Mouse (Mus musculus) heart, embryonic 10.5 days (tissue): ENCODE results near the gene Ovol3. TPM values are rescaled to one million over a fixed set of nuclear protein-coding genes. Genes with fewer than 3 reads are reported as not detected.
A peak's percentile ranks its signal among the peaks of the same experiment; 100 is the strongest.

Experiments used
- DNase-seq: peaks from one replicate; pipeline ENCODE4 v3.0.0-alpha.2; 2017; ENCODE audit warnings: low spot score
- H3K27ac ChIP-seq: fragments of 300-500 bp; sonication (generic); 2 replicates; pipeline ENCODE4 v1.5.1; 2016; ENCODE audit warnings: mild to moderate bottlenecking
- H3K27me3 ChIP-seq: fragments of 300-500 bp; sonication (generic); 2 replicates; pipeline ENCODE4 v1.6.1; 2016; ENCODE audit warnings: mild to moderate bottlenecking; ENCODE audit not compliant: poor library complexity, insufficient read depth, severe bottlenecking
- H3K36me3 ChIP-seq: fragments of 300-500 bp; sonication (generic); 2 replicates; pipeline ENCODE4 v1.6.1; 2016; ENCODE audit warnings: mild to moderate bottlenecking, moderate library complexity
- H3K4me1 ChIP-seq: fragments of 300-500 bp; sonication (generic); 2 replicates; pipeline ENCODE4 v1.6.1; 2016; ENCODE audit warnings: mild to moderate bottlenecking
- H3K4me3 ChIP-seq: fragments of 300-500 bp; sonication (generic); 2 replicates; pipeline ENCODE4 v1.5.1; 2016; ENCODE audit warnings: mild to moderate bottlenecking, moderate library complexity
- H3K9me3 ChIP-seq: fragments of 300-500 bp; sonication (generic); 2 replicates; pipeline ENCODE4 v1.6.1; 2016; ENCODE audit warnings: mild to moderate bottlenecking, moderate library complexity
- WGBS: fragments of 180-500 bp; shearing (Covaris S2); methylation state at CpG from one replicate; pipeline ENCODE4 v1.1.7; 2016; 5-methylcytosine and 5-hydroxymethylcytosine counted together
- polyA plus RNA-seq: library from polyadenylated mRNA; unstranded; fragments of >200 nt; fragmentation: Nextera tagmentation; extraction: Ambion mirVana; gene quantifications from 2 replicates; pipeline ENCODE4 v1.2.1, GENCODE M21; 2016

Ovol3 gene
- polyA plus RNA-seq, 1 experiment from 2014 or later = not detected

- H3K27me3 ChIP-seq = no peaks in the 10 kb centered on the region
- peak; percentile 96 for DNase-seq
- H3K4me3 ChIP-seq = peak within 1 kb of the TSS; percentile 58
- H3K9me3 ChIP-seq = no peaks in the 10 kb centered on the region
- peaks cover 23% of the 10 kb centered on the region; the same call in 1 of the 2 replicates for H3K4me1 ChIP-seq
- H3K27ac ChIP-seq = peak within 1 kb of the TSS; percentile 81
- peaks cover 41% of the 10 kb centered on the region for H3K36me3 ChIP-seq
- WGBS = 1% methylated on average over 11 of the region's 11 CpGs
Measured at GRCm38 (mm10) chr7:30183879-30184289, 51.6 kb downstream of the Ovol3 start, which contains the start of gene Cox7a1. Cox7a1 (plus strand) TSS chr7:30184144.

Other genes with a start within 250 kb of the Ovol3 start
- 2.7 and 3.2 TPM in 2 replicates for gene Zfp14, start 184.3 kb downstream of the Ovol3 start, polyA plus RNA-seq
- 4.5 and 5.2 TPM in 2 replicates for gene Zfp82, start 162.8 kb downstream of the Ovol3 start, polyA plus RNA-seq
- 0.34 and 1.0 TPM in 2 replicates for gene Gm26920, start 145.3 kb downstream of the Ovol3 start, polyA plus RNA-seq
- gene Zfp566, start 145.2 kb downstream of the Ovol3 start, polyA plus RNA-seq = 7.0 and 10.7 TPM in 2 replicates
- gene Zfp260, start 140.9 kb downstream of the Ovol3 start, polyA plus RNA-seq = 79.8 and 91.7 TPM in 2 replicates
- 9.5 and 10.8 TPM in 2 replicates for gene Zfp382, start 113.8 kb downstream of the Ovol3 start, polyA plus RNA-seq
- gene Zfp146, start 66.0 kb downstream of the Ovol3 start, polyA plus RNA-seq = 8.6 and 9.5 TPM in 2 replicates
- gene Cox7a1, start 51.6 kb downstream of the Ovol3 start, polyA plus RNA-seq = 163 and 277 TPM in 2 replicates
- gene Capns1, start 36.9 kb downstream of the Ovol3 start, polyA plus RNA-seq = 76.6 and 84.1 TPM in 2 replicates
- gene Polr2i, start 3.8 kb downstream of the Ovol3 start, polyA plus RNA-seq = 122 and 127 TPM in 2 replicates
- 212 and 246 TPM in 2 replicates for gene Tbcb, start 3.5 kb downstream of the Ovol3 start, polyA plus RNA-seq
- gene Thap8, start 44.4 kb upstream of the Ovol3 start, polyA plus RNA-seq = 0.29 and 0.43 TPM in 2 replicates
- 11.4 and 13.9 TPM in 2 replicates for gene Wdr62, start 44.7 kb upstream of the Ovol3 start, polyA plus RNA-seq
- gene Clip3, start 56.0 kb upstream of the Ovol3 start, polyA plus RNA-seq = 10.4 and 18.4 TPM in 2 replicates
- gene Alkbh6, start 73.0 kb upstream of the Ovol3 start, polyA plus RNA-seq = 68.2 and 71.8 TPM in 2 replicates
- 26.8 and 43.1 TPM in 2 replicates for gene Syne4, start 79.1 kb upstream of the Ovol3 start, polyA plus RNA-seq
- gene E130208F15Rik, start 86.0 kb upstream of the Ovol3 start, polyA plus RNA-seq = 2.5 and 3.2 TPM in 2 replicates
- 15.1 and 16.4 TPM in 2 replicates for gene Sdhaf1, start 88.2 kb upstream of the Ovol3 start, polyA plus RNA-seq
- 1.3 and 2.0 TPM in 2 replicates for gene Lrfn3, start 127.0 kb upstream of the Ovol3 start, polyA plus RNA-seq
- 2.2 and 9.0 TPM in 2 replicates for gene Tyrobp, start 178.0 kb upstream of the Ovol3 start, polyA plus RNA-seq
- gene Hcst, start 184.1 kb upstream of the Ovol3 start, polyA plus RNA-seq = 0.35 TPM in 1 of 2 replicates, not detected in the other
- 1.5 and 1.6 TPM in 2 replicates for gene Nfkbid, start 186.0 kb upstream of the Ovol3 start, polyA plus RNA-seq
- 44.3 and 50.4 TPM in 2 replicates for gene Aplp1, start 209.8 kb upstream of the Ovol3 start, polyA plus RNA-seq
- gene Kirrel2, start 222.0 kb upstream of the Ovol3 start, polyA plus RNA-seq = 3.3 and 5.2 TPM in 2 replicates
- 0.55 and 0.79 TPM in 2 replicates for gene Nphs1, start 222.6 kb upstream of the Ovol3 start, polyA plus RNA-seq